Mouse (Mus musculus) neural tube, embryonic 14.5 days (tissue): ENCODE results near the gene Tmem52. TPM values are rescaled to one million over a fixed set of nuclear protein-coding genes. Genes with fewer than 3 reads are reported as not detected.

ENCODE experiments used
- ATAC-seq: fragments of 200-750 bp; cut with Nextera tagmentation; 2 replicates; pipeline ENCODE4 v1.8.0; 2017; ENCODE audit warnings: low read depth, mild to moderate bottlenecking, moderate TSS enrichment, moderate library complexity
- H3K27ac ChIP-seq: fragments of 300-500 bp; sonication (generic); 2 replicates; pipeline ENCODE4 v1.5.1; 2014; ENCODE audit warnings: low read depth, mild to moderate bottlenecking, control low read depth, low read length, moderate library complexity, mixed read lengths
- H3K27me3 ChIP-seq: fragments of 300-500 bp; sonication (generic); 2 replicates; pipeline ENCODE4 v1.6.1; 2014; ENCODE audit warnings: low read length; ENCODE audit not compliant: control insufficient read depth, insufficient read depth
- H3K36me3 ChIP-seq: fragments of 300-500 bp; sonication (generic); 2 replicates; pipeline ENCODE4 v1.6.1; 2014; ENCODE audit warnings: low read length, mixed read lengths; ENCODE audit not compliant: control insufficient read depth, insufficient read depth
- H3K4me1 ChIP-seq: fragments of 300-500 bp; sonication (generic); 2 replicates; pipeline ENCODE4 v1.6.1; 2014; ENCODE audit warnings: low read length; ENCODE audit not compliant: control insufficient read depth, insufficient read depth
- H3K4me2 ChIP-seq: fragments of 300-500 bp; sonication (generic); 2 replicates; pipeline ENCODE4 v1.6.1; 2014; ENCODE audit warnings: mild to moderate bottlenecking, low read depth, low read length, control low read depth
- H3K4me3 ChIP-seq: fragments of 300-500 bp; sonication (generic); 2 replicates; pipeline ENCODE4 v1.5.1; 2014; ENCODE audit warnings: low read depth, low read length, control low read depth, mixed read lengths
- H3K9ac ChIP-seq: fragments of 300-500 bp; sonication (generic); replicated peaks from 2 replicates; pipeline ENCODE4 v1.6.1; 2014; ENCODE audit warnings: low read depth, mild to moderate bottlenecking, control low read depth, low read length, mixed read lengths
- H3K9me3 ChIP-seq: fragments of 300-500 bp; sonication (generic); 2 replicates; pipeline ENCODE4 v1.6.1; 2016; ENCODE audit warnings: low read length; ENCODE audit not compliant: control insufficient read depth
- WGBS: fragments of 180-500 bp; shearing (Covaris S2); extraction: QIAGEN DNeasy Blood & Tissue Kit; methylation state at CpG from one replicate; pipeline ENCODE4 v1.1.7; 2014; 5-methylcytosine and 5-hydroxymethylcytosine counted together
- polyA plus RNA-seq: library from polyadenylated mRNA; unstranded; fragments of >200 nt; fragmentation: Nextera tagmentation; extraction: Ambion mirVana; gene quantifications from 2 replicates; pipeline ENCODE4 v1.2.1, GENCODE M21; 2014

The Tmem52 gene
- polyA plus RNA-seq, 1 experiment from 2014 or later = not detected

DNA sequence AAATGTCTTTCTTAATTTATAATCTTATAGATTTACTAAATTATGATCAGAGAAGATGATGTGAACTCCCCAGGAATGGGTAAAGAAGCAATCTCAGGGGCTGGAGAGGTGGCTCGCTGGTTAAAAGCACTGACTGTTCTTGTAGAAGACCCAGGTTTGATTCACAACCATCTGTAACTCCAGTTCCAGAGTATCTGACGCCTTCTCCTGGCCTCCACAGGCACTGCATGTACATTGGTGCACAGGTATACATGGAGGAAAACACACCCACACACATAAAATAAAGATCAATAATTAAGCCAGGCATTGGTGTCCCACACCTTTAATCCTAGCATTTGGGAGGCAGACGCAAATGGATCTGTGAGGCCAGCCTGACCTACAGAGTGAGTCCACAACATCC lies 26.1 kb upstream of the Tmem52 start:
- H3K9ac ChIP-seq = no peak overlapping the region
- WGBS = 73% methylated on average over 3 of the region's 3 CpGs
- no peak overlapping the region for H3K4me3 ChIP-seq
- no peaks in the 10 kb centered on the region for H3K27me3 ChIP-seq
- no peaks in the 10 kb centered on the region for H3K36me3 ChIP-seq
- no peak overlapping the region for H3K4me2 ChIP-seq
- no peak overlapping the region for H3K27ac ChIP-seq
- no peak for ATAC-seq
- no peaks in the 10 kb centered on the region for H3K9me3 ChIP-seq
- no peaks in the 10 kb centered on the region for H3K4me1 ChIP-seq

DNA sequence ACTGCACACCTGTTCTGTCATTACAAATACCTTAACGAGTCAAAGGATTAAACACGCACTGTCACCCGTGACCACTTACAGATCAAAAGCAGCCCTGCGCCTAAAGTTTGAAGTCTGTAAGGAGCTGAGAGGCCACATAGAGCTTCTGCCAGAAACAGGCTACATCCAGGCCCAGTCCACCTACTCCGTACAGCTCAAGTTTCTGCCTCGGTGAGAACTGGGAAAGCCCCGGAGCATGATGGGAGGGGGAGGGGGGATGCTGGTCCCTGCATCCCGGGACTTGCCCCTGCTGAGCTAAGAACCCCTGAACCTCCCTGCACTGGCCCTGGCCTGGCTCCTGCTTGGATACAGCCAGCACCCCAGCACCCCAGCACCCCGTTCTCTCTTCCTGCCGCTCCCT lies 17.3 kb upstream of the Tmem52 start:
- 46% methylated on average over 10 of the region's 10 CpGs for WGBS
- no peak for ATAC-seq
- H3K36me3 ChIP-seq = no peaks in the 10 kb centered on the region
- no peak overlapping the region for H3K4me3 ChIP-seq
- H3K27me3 ChIP-seq = no peaks in the 10 kb centered on the region
- H3K27ac ChIP-seq = no peak overlapping the region
- H3K9me3 ChIP-seq = no peaks in the 10 kb centered on the region
- no peaks in the 10 kb centered on the region for H3K4me1 ChIP-seq
- H3K9ac ChIP-seq = no peak overlapping the region
- H3K4me2 ChIP-seq = no peak overlapping the region

DNA sequence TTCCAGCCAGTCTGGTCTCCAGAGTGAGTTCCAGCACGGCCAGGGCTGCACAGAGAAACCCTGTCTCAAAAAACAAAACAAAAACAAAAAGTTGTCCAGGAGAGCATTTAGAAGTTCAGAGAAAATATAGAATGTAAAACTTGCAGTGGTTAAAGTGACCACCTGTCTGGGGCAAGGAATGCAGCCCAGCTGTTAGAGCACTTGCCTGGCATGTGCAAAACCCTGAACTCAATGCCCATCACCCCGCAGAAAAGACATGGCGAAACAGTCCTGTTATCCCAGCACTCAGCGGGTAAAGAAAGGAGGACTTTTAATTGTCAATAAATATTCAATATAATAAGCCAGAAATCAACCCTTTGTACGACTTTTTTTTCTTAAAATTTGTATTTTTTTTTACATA lies 10.3 kb upstream of the Tmem52 start:
- Histone ChIP-seq H3K4me3 (no peak overlapping the region), H3K4me1 (no peaks in the 10 kb centered on the region), H3K27me3 (no peaks in the 10 kb centered on the region), H3K9ac (no peak overlapping the region), H3K4me2 (no peak overlapping the region), H3K27ac (no peak overlapping the region), H3K9me3 (no peaks in the 10 kb centered on the region), H3K36me3 (no peaks in the 10 kb centered on the region)
- 80% methylated on average over 5 of the region's 5 CpGs for WGBS
- ATAC-seq = no peak

DNA sequence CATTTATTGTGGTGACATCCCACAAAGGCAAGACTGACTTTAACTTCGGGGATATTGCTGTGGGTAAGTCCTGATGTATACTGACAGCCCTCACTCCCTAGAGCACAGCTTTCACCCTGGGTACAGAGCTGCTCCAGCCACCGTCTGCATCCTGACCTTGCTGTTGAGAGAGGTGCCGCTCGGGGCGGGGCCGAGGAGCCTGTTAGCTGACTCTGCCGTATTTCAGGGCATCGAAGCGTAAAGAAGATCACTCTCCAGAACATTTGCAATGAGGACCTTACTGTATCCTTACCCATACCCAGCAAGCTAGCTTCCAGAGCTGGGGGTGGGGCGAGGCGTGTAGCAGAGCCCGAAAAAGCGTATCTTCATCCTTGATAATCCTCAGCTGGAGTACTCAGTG lies 5.9 kb upstream of the Tmem52 start:
- Histone ChIP-seq H3K9me3 (no peaks in the 10 kb centered on the region), H3K4me2 (no peak overlapping the region), H3K4me1 (no peaks in the 10 kb centered on the region), H3K36me3 (no peaks in the 10 kb centered on the region), H3K9ac (no peak overlapping the region), H3K27ac (no peak overlapping the region), H3K27me3 (no peaks in the 10 kb centered on the region), H3K4me3 (no peak overlapping the region)
- 86% methylated on average over 13 of the region's 13 CpGs for WGBS
- no peak for ATAC-seq

DNA sequence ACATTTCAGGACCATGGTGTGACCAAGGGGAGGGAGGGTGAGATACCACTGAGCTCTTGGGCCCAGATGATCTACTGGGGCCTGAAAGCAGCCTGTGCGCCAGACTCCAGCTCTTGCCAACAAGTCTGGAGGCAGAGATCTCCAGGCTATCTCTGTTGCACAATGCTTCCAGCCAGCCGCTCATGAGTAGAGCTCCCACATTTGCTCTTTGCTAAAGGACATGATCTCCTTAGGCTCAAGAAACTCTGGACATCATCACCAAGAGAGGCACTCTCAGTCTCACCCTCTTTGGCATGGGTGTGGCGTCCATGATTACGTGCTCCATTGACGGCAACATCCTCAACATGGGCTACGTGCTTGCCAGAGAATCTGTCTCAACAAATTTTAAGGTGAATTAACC lies 5.3 kb upstream of the Tmem52 start:
- no peaks in the 10 kb centered on the region for H3K27me3 ChIP-seq
- no peak overlapping the region for H3K4me3 ChIP-seq
- H3K4me2 ChIP-seq = no peak overlapping the region
- H3K27ac ChIP-seq = no peak overlapping the region
- H3K9me3 ChIP-seq = no peaks in the 10 kb centered on the region
- no peak overlapping the region for H3K9ac ChIP-seq
- 89% methylated on average over 6 of the region's 6 CpGs for whole genome bisulfite sequencing
- no peaks in the 10 kb centered on the region for H3K4me1 ChIP-seq
- no peaks in the 10 kb centered on the region for H3K36me3 ChIP-seq
- no peak for ATAC-seq

DNA sequence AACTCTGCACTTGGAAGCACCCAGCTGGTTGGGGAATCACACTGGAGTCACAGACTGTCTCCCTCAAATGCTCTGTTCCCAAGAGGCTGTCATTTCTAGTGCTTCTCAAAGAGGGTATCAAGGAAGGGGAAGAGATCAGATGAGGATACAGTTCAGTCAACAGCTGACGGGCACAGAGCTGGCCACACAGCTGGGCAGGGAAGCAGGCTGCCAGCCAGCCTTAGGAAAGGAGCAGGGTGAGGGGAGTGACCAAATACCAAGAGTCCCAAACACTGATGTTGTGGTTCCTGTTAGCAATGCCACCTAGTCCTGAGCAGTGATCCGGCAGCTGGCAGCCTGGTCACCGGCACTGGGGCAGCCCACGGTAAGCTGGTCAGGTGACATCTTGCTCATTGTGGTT lies 4.9 kb upstream of the Tmem52 start:
- 87% methylated on average over 4 of the region's 4 CpGs for WGBS
- Histone ChIP-seq H3K9me3 (no peaks in the 10 kb centered on the region), H3K27me3 (no peaks in the 10 kb centered on the region), H3K4me1 (no peaks in the 10 kb centered on the region), H3K27ac (no peak overlapping the region), H3K4me3 (no peak overlapping the region), H3K9ac (no peak overlapping the region), H3K36me3 (no peaks in the 10 kb centered on the region), H3K4me2 (no peak overlapping the region)
- no peak for ATAC-seq

DNA sequence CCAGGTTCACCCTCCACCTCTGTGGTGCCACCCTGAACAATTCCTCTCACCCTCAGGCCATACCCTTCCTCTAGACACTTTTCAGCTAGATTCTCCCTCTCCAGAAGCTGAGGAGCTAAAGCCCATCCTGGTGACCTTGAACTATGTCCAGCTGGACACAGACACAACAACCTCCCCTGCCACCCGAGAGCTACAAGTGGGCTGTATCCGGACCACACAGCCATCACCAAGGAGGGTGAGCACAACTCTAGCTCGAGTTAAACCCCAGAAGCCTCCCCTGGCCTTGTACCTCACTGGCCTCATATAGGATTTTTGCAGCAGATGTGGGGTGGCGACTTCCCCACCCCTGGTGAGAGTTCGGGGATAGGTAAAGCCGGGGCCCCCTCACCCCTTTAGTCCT lies 3.3 kb upstream of the Tmem52 start:
- Histone ChIP-seq H3K9me3 (no peaks in the 10 kb centered on the region), H3K4me1 (no peaks in the 10 kb centered on the region), H3K4me2 (no peak overlapping the region), H3K4me3 (no peak overlapping the region), H3K27ac (no peak overlapping the region), H3K27me3 (no peaks in the 10 kb centered on the region), H3K36me3 (no peaks in the 10 kb centered on the region), H3K9ac (no peak overlapping the region)
- no peak for ATAC-seq
- 82% methylated on average over 6 of the region's 6 CpGs for WGBS

DNA sequence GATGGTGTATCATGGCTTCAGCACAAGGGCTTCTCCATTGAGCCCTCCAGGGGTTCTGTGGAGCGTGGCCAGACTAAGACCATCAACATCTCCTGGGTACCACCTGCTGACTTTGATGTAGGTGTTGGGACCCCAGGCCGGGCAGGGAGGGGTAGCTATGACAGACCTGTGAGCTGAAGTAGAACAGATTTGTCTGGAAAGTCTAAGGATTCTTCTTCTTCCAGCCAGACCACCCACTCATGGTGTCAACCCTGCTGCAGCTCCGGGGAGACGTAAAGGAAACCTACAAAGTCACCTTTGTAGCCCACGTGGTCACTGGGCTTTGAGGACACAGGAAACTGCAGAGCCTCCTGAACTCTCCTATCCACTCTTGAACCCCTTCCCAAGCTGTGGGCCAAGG lies 2.8 kb upstream of the Tmem52 start:
- Histone ChIP-seq H3K4me3 (no peak overlapping the region), H3K9ac (no peak overlapping the region), H3K36me3 (no peaks in the 10 kb centered on the region), H3K27ac (no peak overlapping the region), H3K4me2 (no peak overlapping the region), H3K9me3 (no peaks in the 10 kb centered on the region), H3K4me1 (no peaks in the 10 kb centered on the region), H3K27me3 (no peaks in the 10 kb centered on the region)
- WGBS = 90% methylated on average over 5 of the region's 5 CpGs
- no peak for ATAC-seq

DNA sequence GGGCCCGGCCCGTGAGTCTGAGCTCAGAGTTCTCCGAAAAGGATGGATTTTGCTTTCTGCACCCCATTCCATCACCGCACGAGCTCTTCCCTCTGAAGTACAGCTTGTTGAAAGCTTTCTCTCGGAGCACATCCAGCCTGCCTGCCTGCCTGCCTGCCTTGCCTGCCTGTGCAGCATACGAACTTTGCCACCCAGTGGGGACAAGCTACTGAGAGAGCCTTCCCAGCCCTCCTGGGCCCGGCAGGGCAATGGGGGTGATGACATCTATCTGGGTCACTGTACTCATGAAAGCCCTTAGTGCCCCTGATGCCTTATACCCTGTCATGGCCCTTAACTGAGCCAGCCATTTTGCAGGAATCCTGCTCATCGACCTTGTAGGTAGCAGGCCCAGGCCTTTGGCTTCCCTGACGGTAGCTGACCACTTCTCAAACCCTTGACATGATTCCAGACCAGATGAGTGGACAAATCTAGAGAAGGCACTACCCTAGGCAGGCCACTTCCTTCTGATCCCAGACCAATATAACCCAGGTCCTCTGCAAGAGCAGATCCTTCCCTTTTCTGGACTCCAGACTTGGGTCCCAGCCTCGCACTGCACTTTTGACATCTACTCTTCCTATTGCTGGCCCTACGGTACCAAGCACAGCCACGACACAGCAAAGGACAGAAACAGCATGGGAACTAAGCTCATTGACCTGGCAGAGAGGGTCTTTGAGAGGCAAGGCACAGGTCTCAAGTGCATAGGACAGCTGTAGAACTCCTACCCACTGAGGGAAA lies 1.5 kb upstream of the Tmem52 start:
- Histone ChIP-seq H3K9ac (no peak overlapping the region), H3K27me3 (no peaks in the 10 kb centered on the region), H3K9me3 (no peaks in the 10 kb centered on the region), H3K4me2 (no peak overlapping the region), H3K27ac (no peak overlapping the region), H3K4me1 (no peaks in the 10 kb centered on the region), H3K36me3 (no peaks in the 10 kb centered on the region), H3K4me3 (no peak overlapping the region)
- WGBS = 79% methylated on average over 13 of the region's 13 CpGs
- ATAC-seq = no peak
